Mouse (Mus musculus) lung, embryonic 15.5 days (tissue): ENCODE results near the gene Cramp1l. TPM values are rescaled to one million over a fixed set of nuclear protein-coding genes. Genes with fewer than 3 reads are reported as not detected.
"Not testable (repeated sequence)": the region's sequence is repeated elsewhere in the genome, so short reads cannot be mapped to it uniquely, and the experiment has no call there.

Source experiments
- ATAC-seq: fragments of 200-750 bp; cut with Nextera tagmentation; 2 replicates; pipeline ENCODE4 v1.8.0; 2017; ENCODE audit warnings: moderate number of reproducible peaks, borderline replicate concordance; ENCODE audit not compliant: low FRiP score, low TSS enrichment; ENCODE audit errors: extremely low read depth
- H3K27ac ChIP-seq: fragments of 300-500 bp; sonication (generic); 2 replicates; pipeline ENCODE4 v1.5.1; 2015; ENCODE audit warnings: moderate library complexity, mild to moderate bottlenecking, inconsistent platforms
- H3K27me3 ChIP-seq: fragments of 300-500 bp; sonication (generic); 2 replicates; pipeline ENCODE4 v1.6.1; 2015; ENCODE audit warnings: inconsistent platforms
- H3K36me3 ChIP-seq: fragments of 300-500 bp; sonication (generic); 2 replicates; pipeline ENCODE4 v1.6.1; 2015; ENCODE audit warnings: inconsistent platforms
- H3K4me1 ChIP-seq: fragments of 300-500 bp; sonication (generic); 2 replicates; pipeline ENCODE4 v1.6.1; 2015; ENCODE audit warnings: inconsistent platforms
- H3K4me2 ChIP-seq: fragments of 300-500 bp; sonication (generic); 2 replicates; pipeline ENCODE4 v1.6.1; 2015; ENCODE audit warnings: inconsistent platforms, mild to moderate bottlenecking, moderate library complexity
- H3K4me3 ChIP-seq: fragments of 300-500 bp; sonication (generic); 2 replicates; pipeline ENCODE4 v1.5.1; 2015; ENCODE audit warnings: mild to moderate bottlenecking, inconsistent platforms
- H3K9ac ChIP-seq: fragments of 300-500 bp; sonication (generic); 2 replicates; pipeline ENCODE4 v1.6.1; 2015; ENCODE audit warnings: inconsistent platforms
- H3K9me3 ChIP-seq: fragments of 300-500 bp; sonication (generic); 2 replicates; pipeline ENCODE4 v1.6.1; 2016; ENCODE audit warnings: inconsistent platforms
- WGBS: fragments of 180-500 bp; shearing (Covaris S2); methylation state at CpG from one replicate; pipeline ENCODE4 v1.1.7; 2015; 5-methylcytosine and 5-hydroxymethylcytosine counted together
- polyA plus RNA-seq: library from polyadenylated mRNA; unstranded; fragments of >200 nt; fragmentation: Nextera tagmentation; extraction: Ambion mirVana; gene quantifications from 2 replicates; pipeline ENCODE4 v1.2.1, GENCODE M21; 2015

The Cramp1l gene
- polyA plus RNA-seq, 1 experiment from 2014 or later = 7.6 TPM

DNA sequence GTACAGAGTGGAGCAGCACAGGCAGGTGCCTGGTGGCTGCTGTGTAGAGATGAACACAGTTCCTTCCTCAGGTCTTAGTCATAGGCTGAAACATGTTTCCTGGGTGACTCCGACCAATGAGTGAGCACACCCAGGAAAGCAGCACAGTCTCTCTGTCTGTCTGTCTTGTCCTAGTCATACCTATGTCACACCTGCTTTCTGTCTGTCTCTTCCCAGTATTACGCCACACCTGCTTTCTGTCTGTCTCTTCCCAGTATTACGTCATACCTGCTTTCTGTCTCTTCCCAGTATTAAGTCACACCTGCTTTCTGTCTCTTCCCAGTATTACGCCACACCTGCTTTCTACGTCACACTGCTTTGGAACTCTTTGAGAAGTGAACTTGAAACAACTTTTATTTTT, 67.4 kb downstream of the Cramp1l start:
- no peaks in the 10 kb centered on the region for H3K27me3 ChIP-seq
- ATAC-seq = no peak
- H3K4me2 ChIP-seq = no peak overlapping the region
- no peak overlapping the region for H3K4me3 ChIP-seq
- no peaks in the 10 kb centered on the region for H3K9me3 ChIP-seq
- 94% methylated on average over 5 of the region's 5 CpGs for WGBS
- no peak overlapping the region for H3K27ac ChIP-seq
- peaks cover 75% of the 10 kb centered on the region for H3K36me3 ChIP-seq
- no peak overlapping the region for H3K9ac ChIP-seq
- no peaks in the 10 kb centered on the region for H3K4me1 ChIP-seq

GRCm38 (mm10) chr17:24943589-24943988, 72.0 kb downstream of the Cramp1l start:
- WGBS = 77% methylated on average over 1 of the region's 1 CpGs

GRCm38 (mm10) chr17:24943036-24943435, 72.6 kb downstream of the Cramp1l start:
- no peak overlapping the region for H3K27ac ChIP-seq
- no peak overlapping the region for H3K4me2 ChIP-seq
- no peak overlapping the region for H3K9ac ChIP-seq
- no peak overlapping the region for H3K4me3 ChIP-seq
- no peaks in the 10 kb centered on the region for H3K9me3 ChIP-seq
- H3K36me3 ChIP-seq = peaks cover 39% of the 10 kb centered on the region
- WGBS = 85% methylated on average over 7 of the region's 7 CpGs
- no peaks in the 10 kb centered on the region for H3K27me3 ChIP-seq
- no peaks in the 10 kb centered on the region for H3K4me1 ChIP-seq
- no peak for ATAC-seq

More at GRCm38 (mm10) chr17:24943589-24943988, 72.0 kb downstream of the Cramp1l start:
- not testable (repeated sequence) for H3K4me3 ChIP-seq, H3K4me2 ChIP-seq, H3K9ac ChIP-seq, H3K9me3 ChIP-seq, H3K4me1 ChIP-seq, H3K27me3 ChIP-seq, H3K27ac ChIP-seq, ATAC-seq
- peaks cover 44% of the 10 kb centered on the region for H3K36me3 ChIP-seq

- peaks cover 33% of the 10 kb centered on the region for H3K36me3 ChIP-seq
- not testable (repeated sequence) for H3K27ac ChIP-seq, H3K4me3 ChIP-seq, H3K27me3 ChIP-seq, H3K9ac ChIP-seq, H3K9me3 ChIP-seq, H3K4me1 ChIP-seq, H3K4me2 ChIP-seq, ATAC-seq
- WGBS = 7% methylated on average over 2 of the region's 2 CpGs
Measured at GRCm38 (mm10) chr17:24942453-24942852, 73.1 kb downstream of the Cramp1l start.

- WGBS = 41% methylated on average over 6 of the region's 6 CpGs
- H3K9me3 ChIP-seq = no peaks in the 10 kb centered on the region
- H3K4me3 ChIP-seq = peak overlapping the region; percentile 97
- 0 out of 2 replicates have a peak, but pooled peaks cover 4% of the 10 kb centered on the region for H3K36me3 ChIP-seq
- peak overlapping the region; percentile 72 for H3K27ac ChIP-seq
- peaks cover 19% of the 10 kb centered on the region for H3K4me1 ChIP-seq
- H3K9ac ChIP-seq = peak overlapping the region; percentile 89
- H3K4me2 ChIP-seq = peak overlapping the region; percentile 69
- no peak for ATAC-seq
- no peaks in the 10 kb centered on the region for H3K27me3 ChIP-seq
Measured at GRCm38 (mm10) chr17:24937266-24937665, 78.3 kb downstream of the Cramp1l start.

DNA sequence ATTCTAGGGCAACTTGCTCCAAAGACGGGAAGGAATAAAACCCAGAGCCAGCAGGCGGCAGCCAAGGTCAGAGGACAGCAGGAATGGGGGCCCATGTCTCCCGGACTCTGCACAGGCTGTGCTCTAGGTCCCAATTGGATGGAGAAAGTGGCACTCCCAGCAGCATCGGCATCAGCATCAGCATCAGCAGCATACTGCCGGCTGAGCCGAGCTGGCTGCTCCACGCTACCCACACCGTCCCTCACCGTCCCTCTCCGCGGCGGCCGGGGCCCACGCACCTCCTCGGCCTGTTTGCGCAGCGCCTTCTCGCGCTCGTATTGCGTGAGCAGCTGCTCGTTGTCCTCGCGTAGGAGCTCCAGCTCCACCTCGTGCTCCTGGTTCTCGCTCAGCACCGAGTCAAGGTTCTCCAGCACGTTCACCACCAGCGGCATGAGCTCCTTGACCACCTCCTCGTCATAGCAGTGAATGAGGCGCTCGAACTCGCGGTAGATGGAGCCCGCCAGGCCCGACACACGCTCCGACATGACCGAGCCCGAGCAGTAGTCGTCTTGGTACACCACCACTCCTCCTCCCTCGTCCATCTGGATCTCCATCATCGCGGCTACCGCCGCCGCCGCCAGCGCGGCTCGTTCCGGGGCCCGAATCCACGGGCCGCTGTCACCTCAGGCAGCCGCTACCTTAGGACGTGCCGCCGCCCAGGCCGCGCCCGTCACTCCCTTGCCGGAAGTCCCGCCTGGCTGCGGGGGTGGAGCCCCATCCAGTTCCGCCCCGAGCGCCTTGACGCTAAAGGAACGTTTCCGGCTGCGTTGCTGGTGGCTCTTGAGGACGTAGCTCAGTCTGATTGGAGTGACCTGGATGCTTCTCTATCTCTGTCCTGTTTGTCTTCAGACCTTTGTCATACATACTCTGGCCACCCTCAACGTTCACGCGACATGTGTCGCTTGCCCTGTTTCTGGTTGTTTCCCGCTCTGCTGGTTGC, 79.0 kb downstream of the Cramp1l start, which contains the start of gene Mapk8ip3:
Mapk8ip3 (minus strand) TSS at position 719 of the 979 bp plus-strand sequence.
- peak within 1 kb of the TSS; percentile 72 for H3K27ac ChIP-seq
- no peaks in the 10 kb centered on the region for H3K9me3 ChIP-seq
- peak within 1 kb of the TSS; percentile 69 for H3K4me2 ChIP-seq
- H3K9ac ChIP-seq = peak within 1 kb of the TSS; percentile 89
- ATAC-seq = peak; percentile 98
- no peaks in the 10 kb centered on the region for H3K27me3 ChIP-seq
- peaks cover 19% of the 10 kb centered on the region for H3K4me1 ChIP-seq
- WGBS = under 1% methylated on average over 78 of the region's 78 CpGs
- H3K4me3 ChIP-seq = peak within 1 kb of the TSS; percentile 97
- H3K36me3 ChIP-seq = peaks cover 2% of the 10 kb centered on the region; the same call in 1 of the 2 replicates

DNA sequence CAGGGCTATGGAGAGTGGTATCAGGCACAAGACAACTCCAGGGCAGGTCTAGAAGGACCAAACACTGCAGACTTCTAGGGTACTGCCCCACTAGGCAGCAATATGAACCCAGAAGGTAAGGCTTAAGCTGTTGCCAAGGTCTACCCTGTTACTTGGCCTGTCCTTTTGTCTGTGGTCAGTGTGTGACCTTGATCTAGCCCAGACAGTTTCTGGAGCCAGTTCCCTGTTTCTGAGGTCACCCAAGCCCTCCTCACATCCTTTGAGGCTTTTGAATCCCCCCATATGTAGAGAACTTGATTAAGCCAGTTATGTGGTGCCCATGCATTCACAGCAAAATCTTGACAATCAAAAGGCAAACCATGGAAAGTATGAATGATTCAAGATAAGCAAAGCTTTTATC, 79.9 kb downstream of the Cramp1l start:
- H3K36me3 ChIP-seq = peaks cover 3% of the 10 kb centered on the region; the same call in 1 of the 2 replicates
- H3K27ac ChIP-seq = no peak overlapping the region
- peak overlapping the region; percentile 69 for H3K4me2 ChIP-seq
- ATAC-seq = no peak
- H3K4me3 ChIP-seq = peak overlapping the region; percentile 97
- no peaks in the 10 kb centered on the region for H3K9me3 ChIP-seq
- H3K9ac ChIP-seq = peak overlapping the region; percentile 89
- H3K27me3 ChIP-seq = no peaks in the 10 kb centered on the region
- peaks cover 19% of the 10 kb centered on the region for H3K4me1 ChIP-seq

DNA sequence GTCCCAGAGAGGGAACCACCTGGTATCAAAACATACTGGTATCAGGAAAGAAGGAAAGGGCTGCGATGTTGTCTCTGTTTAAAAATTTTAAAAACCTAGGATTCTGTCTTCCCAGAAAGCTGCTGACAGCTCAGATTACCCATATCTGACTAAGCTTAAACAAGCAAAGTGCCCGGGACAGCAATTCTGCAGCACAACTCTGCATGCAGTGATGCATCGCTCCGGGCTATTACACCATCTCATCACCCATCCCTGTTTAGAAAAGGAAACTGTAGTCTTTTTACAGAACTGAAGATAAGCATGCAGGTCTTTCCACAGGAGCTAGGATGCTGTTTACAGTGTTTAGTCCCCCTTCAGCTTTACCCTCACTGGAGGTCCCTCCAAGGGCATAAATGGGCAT, 80.7 kb downstream of the Cramp1l start:
- peaks cover 19% of the 10 kb centered on the region for H3K4me1 ChIP-seq
- peak overlapping the region; percentile 97 for H3K4me3 ChIP-seq
- peak overlapping the region; percentile 69 for H3K4me2 ChIP-seq
- peaks cover 3% of the 10 kb centered on the region; the same call in 1 of the 2 replicates for H3K36me3 ChIP-seq
- 59% methylated on average over 4 of the region's 4 CpGs for WGBS
- H3K27me3 ChIP-seq = no peaks in the 10 kb centered on the region
- no peaks in the 10 kb centered on the region for H3K9me3 ChIP-seq
- ATAC-seq = no peak
- no peak overlapping the region for H3K27ac ChIP-seq
- H3K9ac ChIP-seq = peak overlapping the region; percentile 89

DNA sequence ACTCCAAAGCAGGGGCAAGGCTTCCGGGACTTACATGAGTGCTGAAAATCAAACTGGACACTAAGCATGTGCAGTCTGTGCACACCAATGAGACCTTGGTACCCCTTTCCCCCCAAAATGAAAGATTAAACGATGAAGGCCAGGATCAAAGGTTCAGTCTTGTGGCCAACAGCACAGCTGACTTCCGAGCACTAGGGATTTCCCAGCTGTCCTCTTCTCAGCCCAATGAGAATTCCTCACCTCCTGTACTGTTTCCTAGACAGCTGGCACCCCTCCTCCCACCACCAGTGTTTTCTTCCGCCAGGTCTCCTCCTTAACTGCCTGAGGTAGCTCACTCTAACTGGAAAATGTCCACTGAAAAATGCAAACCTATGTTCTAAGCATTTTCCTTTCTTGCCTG, 82.4 kb downstream of the Cramp1l start:
- H3K9ac ChIP-seq = no peak overlapping the region
- ATAC-seq = no peak
- H3K4me2 ChIP-seq = no peak overlapping the region
- no peaks in the 10 kb centered on the region for H3K27me3 ChIP-seq
- 80% methylated on average over 4 of the region's 4 CpGs for WGBS
- H3K4me3 ChIP-seq = no peak overlapping the region
- H3K9me3 ChIP-seq = no peaks in the 10 kb centered on the region
- H3K27ac ChIP-seq = no peak overlapping the region
- H3K4me1 ChIP-seq = peaks cover 19% of the 10 kb centered on the region
- peaks cover 3% of the 10 kb centered on the region; the same call in 1 of the 2 replicates for H3K36me3 ChIP-seq

- H3K4me3 ChIP-seq = no peak overlapping the region
- H3K9ac ChIP-seq = no peak overlapping the region
- no peak overlapping the region for H3K27ac ChIP-seq
- H3K4me1 ChIP-seq = peaks cover 19% of the 10 kb centered on the region
- peaks cover 8% of the 10 kb centered on the region for H3K36me3 ChIP-seq
- no peak for ATAC-seq
- no peaks in the 10 kb centered on the region for H3K9me3 ChIP-seq
- WGBS = 88% methylated on average over 4 of the region's 4 CpGs
- H3K4me2 ChIP-seq = no peak overlapping the region
- H3K27me3 ChIP-seq = no peaks in the 10 kb centered on the region
Measured at GRCm38 (mm10) chr17:24932431-24932830, 83.2 kb downstream of the Cramp1l start.

GRCm38 (mm10) chr17:24929506-24929905, 86.1 kb downstream of the Cramp1l start:
- WGBS = 88% methylated on average over 1 of the region's 1 CpGs
- H3K4me3 ChIP-seq = no peak overlapping the region
- no peak overlapping the region for H3K9ac ChIP-seq
- H3K36me3 ChIP-seq = peaks cover 34% of the 10 kb centered on the region
- peaks cover 4% of the 10 kb centered on the region for H3K4me1 ChIP-seq
- H3K9me3 ChIP-seq = no peaks in the 10 kb centered on the region
- H3K27me3 ChIP-seq = no peaks in the 10 kb centered on the region
- no peak for ATAC-seq
- no peak overlapping the region for H3K4me2 ChIP-seq
- no peak overlapping the region for H3K27ac ChIP-seq

DNA sequence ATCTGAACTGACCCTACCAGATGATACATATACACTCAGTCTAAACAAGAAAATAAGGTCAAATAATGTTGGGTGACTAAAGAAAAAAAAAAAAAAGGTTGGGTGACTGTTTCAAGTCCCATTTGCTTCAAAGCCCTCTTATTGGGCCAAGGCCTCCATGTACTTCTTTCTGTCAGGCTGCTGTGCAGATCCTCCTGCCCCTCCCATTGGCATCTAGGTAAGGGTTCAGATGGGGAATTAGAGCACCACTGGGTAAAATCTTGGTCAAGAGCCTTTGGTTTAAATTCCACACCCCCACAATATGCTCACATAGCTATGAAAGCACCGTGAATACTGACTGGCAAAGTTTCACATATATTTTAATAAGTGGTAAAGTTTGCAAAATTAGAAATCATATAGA, 92.3 kb downstream of the Cramp1l start:
- ATAC-seq = no peak
- peaks cover 92% of the 10 kb centered on the region for H3K36me3 ChIP-seq
- WGBS = 92% methylated on average over 1 of the region's 1 CpGs

More for the DNA sequence above, 92.3 kb downstream of the Cramp1l start:
- H3K4me1 ChIP-seq = no peaks in the 10 kb centered on the region
- no peak overlapping the region for H3K4me3 ChIP-seq
- no peak overlapping the region for H3K27ac ChIP-seq
- H3K9me3 ChIP-seq = no peaks in the 10 kb centered on the region
- H3K4me2 ChIP-seq = no peak overlapping the region
- no peak overlapping the region for H3K9ac ChIP-seq
- H3K27me3 ChIP-seq = no peaks in the 10 kb centered on the region
